Mouse (Mus musculus) mature B cell (primary cell): ENCODE data around the gene Klhl23.

ENCODE experiments used
- in situ Hi-C: fragments of 300-500 bp; cut with MboI; formaldehyde crosslinking; loops from 2 replicates; pipeline ENCODE4 v1.14.3; 2019

Klhl23 gene

GRCm38 (mm10) chr2:69829680-69830079 is 7.9 kb downstream of the Klhl23 start:
- in situ Hi-C loops: no loop called here

- in situ Hi-C loops: no loop called here
Observed at GRCm38 (mm10) chr2:69830116-69830515, 8.4 kb downstream of the Klhl23 start.

- in situ Hi-C loops: no loop called here
Observed at GRCm38 (mm10) chr2:69837244-69837967, 15.7 kb downstream of the Klhl23 start.

- in situ Hi-C loops: no loop called here
Observed at GRCm38 (mm10) chr2:69837996-69838395, 16.3 kb downstream of the Klhl23 start.

- in situ Hi-C loops: no loop called here
Observed at GRCm38 (mm10) chr2:69838707-69839106, 17.0 kb downstream of the Klhl23 start.

GRCm38 (mm10) chr2:69840261-69840660 is 18.5 kb downstream of the Klhl23 start:
- in situ Hi-C loops: no loop called here

- in situ Hi-C loops: no loop called here
Observed at GRCm38 (mm10) chr2:69849215-69849614, 27.5 kb downstream of the Klhl23 start.

- in situ Hi-C loops: no loop called here
Observed at GRCm38 (mm10) chr2:69851427-69852058, 29.8 kb downstream of the Klhl23 start.

GRCm38 (mm10) chr2:69856392-69856791 is 34.6 kb downstream of the Klhl23 start:
- in situ Hi-C loops: no loop called here

- in situ Hi-C loops: no loop called here
Observed at GRCm38 (mm10) chr2:69857882-69858281, 36.1 kb downstream of the Klhl23 start.

GRCm38 (mm10) chr2:69860972-69861452 is 39.3 kb downstream of the Klhl23 start:
- in situ Hi-C loops: no loop called here

- in situ Hi-C loops: no loop called here
Observed at GRCm38 (mm10) chr2:69861485-69862091, 39.8 kb downstream of the Klhl23 start, which contains the start of gene Ssb. TSS of gene Ssb (plus strand) at chr2:69861562.

- in situ Hi-C loops: no loop called here
Observed at GRCm38 (mm10) chr2:69862117-69862657, 40.4 kb downstream of the Klhl23 start.

- in situ Hi-C loops: no loop called here
Observed at GRCm38 (mm10) chr2:69883990-69884391, 62.2 kb downstream of the Klhl23 start.

GRCm38 (mm10) chr2:69884581-69884980 is 62.8 kb downstream of the Klhl23 start:
- in situ Hi-C loops: no loop called here

GRCm38 (mm10) chr2:69885050-69885449 is 63.3 kb downstream of the Klhl23 start:
- in situ Hi-C loops: no loop called here

- in situ Hi-C loops: no loop called here
Observed at GRCm38 (mm10) chr2:69885451-69886305, 63.9 kb downstream of the Klhl23 start, which contains the start of gene Mettl5. TSS of gene Mettl5 (minus strand) at chr2:69885615.
